Mouse (Mus musculus) midbrain, embryonic 15.5 days (tissue): ENCODE measurements around the gene Best1. TPM values are rescaled to one million over a fixed set of nuclear protein-coding genes. Genes with fewer than 3 reads are reported as not detected.

Experiments
- ATAC-seq: fragments of 200-750 bp; cut with Nextera tagmentation; replicated peaks from 2 replicates; pipeline ENCODE4 v1.8.0; 2017; ENCODE audit warnings: moderate TSS enrichment
- H3K27ac ChIP-seq: fragments of 300-500 bp; sonication (generic); 2 replicates; pipeline ENCODE4 v1.5.1; 2015; ENCODE audit warnings: mild to moderate bottlenecking, inconsistent platforms
- H3K27me3 ChIP-seq: fragments of 300-500 bp; sonication (generic); replicated peaks from 2 replicates; pipeline ENCODE4 v1.6.1; 2015; ENCODE audit warnings: inconsistent platforms
- H3K36me3 ChIP-seq: fragments of 300-500 bp; sonication (generic); replicated peaks from 2 replicates; pipeline ENCODE4 v1.6.1; 2015; ENCODE audit warnings: inconsistent platforms
- H3K4me1 ChIP-seq: fragments of 300-500 bp; sonication (generic); 2 replicates; pipeline ENCODE4 v1.6.1; 2015; ENCODE audit warnings: inconsistent platforms
- H3K4me2 ChIP-seq: fragments of 300-500 bp; sonication (generic); 2 replicates; pipeline ENCODE4 v1.6.1; 2015; ENCODE audit warnings: inconsistent platforms, mild to moderate bottlenecking, moderate library complexity
- H3K4me3 ChIP-seq: fragments of 300-500 bp; sonication (generic); 2 replicates; pipeline ENCODE4 v1.5.1; 2015; ENCODE audit warnings: mild to moderate bottlenecking, inconsistent platforms
- H3K9ac ChIP-seq: fragments of 300-500 bp; sonication (generic); 2 replicates; pipeline ENCODE4 v1.6.1; 2015; ENCODE audit warnings: mild to moderate bottlenecking, inconsistent platforms
- H3K9me3 ChIP-seq: fragments of 300-500 bp; sonication (generic); 2 replicates; pipeline ENCODE4 v1.6.1; 2016; ENCODE audit warnings: inconsistent platforms
- WGBS: fragments of 180-500 bp; shearing (Covaris S2); methylation state at CpG from one replicate; pipeline ENCODE4 v1.1.7; 2015; ENCODE audit warnings: mixed read lengths; 5-methylcytosine and 5-hydroxymethylcytosine counted together
- polyA plus RNA-seq: library from polyadenylated mRNA; unstranded; fragments of >200 nt; fragmentation: Nextera tagmentation; extraction: Ambion mirVana; gene quantifications from 2 replicates; pipeline ENCODE4 v1.2.1, GENCODE M21; 2015

Best1 gene
- polyA plus RNA-seq, 1 experiment from 2014 or later, result 3.2 TPM

GRCm38 (mm10) chr19:9945800-9946564 lies 55.5 kb downstream of the Best1 start:
- no peaks in the 10 kb centered on the region for H3K36me3 ChIP-seq
- H3K4me1 ChIP-seq, result no peaks in the 10 kb centered on the region
- H3K27me3 ChIP-seq, result no peaks in the 10 kb centered on the region
- H3K9ac ChIP-seq, result no peak overlapping the region
- no peak overlapping the region for H3K27ac ChIP-seq
- no peak overlapping the region for H3K4me3 ChIP-seq
- ATAC-seq, result no peak
- no peaks in the 10 kb centered on the region for H3K9me3 ChIP-seq
- 92% methylated on average over 8 of the region's 8 CpGs for WGBS
- H3K4me2 ChIP-seq, result no peak overlapping the region

GRCm38 (mm10) chr19:9942539-9943533 lies 58.6 kb downstream of the Best1 start:
- no peak overlapping the region for H3K4me3 ChIP-seq
- H3K4me1 ChIP-seq, result no peaks in the 10 kb centered on the region
- no peak overlapping the region for H3K4me2 ChIP-seq
- H3K27me3 ChIP-seq, result no peaks in the 10 kb centered on the region
- H3K9ac ChIP-seq, result no peak overlapping the region
- ATAC-seq, result no peak
- H3K36me3 ChIP-seq, result no peaks in the 10 kb centered on the region
- H3K9me3 ChIP-seq, result no peaks in the 10 kb centered on the region
- H3K27ac ChIP-seq, result no peak overlapping the region
- 66% methylated on average over 10 of the region's 10 CpGs for WGBS

- ATAC-seq, result no peak
- Histone ChIP-seq H3K27ac (no peak overlapping the region), H3K4me2 (no peak overlapping the region), H3K36me3 (no peaks in the 10 kb centered on the region), H3K9ac (no peak overlapping the region), H3K4me1 (no peaks in the 10 kb centered on the region), H3K4me3 (no peak overlapping the region), H3K27me3 (no peaks in the 10 kb centered on the region), H3K9me3 (no peaks in the 10 kb centered on the region)
- 57% methylated on average over 1 of the region's 1 CpGs for WGBS
These were observed 59.6 kb downstream of the Best1 start for GRCm38 (mm10) chr19:9941809-9942208.

GRCm38 (mm10) chr19:9940903-9941302 lies 60.5 kb downstream of the Best1 start:
- no peak overlapping the region for H3K9ac ChIP-seq
- no peaks in the 10 kb centered on the region for H3K27me3 ChIP-seq
- H3K4me3 ChIP-seq, result no peak overlapping the region
- ATAC-seq, result no peak
- H3K9me3 ChIP-seq, result no peaks in the 10 kb centered on the region
- no peaks in the 10 kb centered on the region for H3K4me1 ChIP-seq
- no peak overlapping the region for H3K27ac ChIP-seq
- 8% methylated on average over 4 of the region's 4 CpGs for WGBS
- no peaks in the 10 kb centered on the region for H3K36me3 ChIP-seq
- no peak overlapping the region for H3K4me2 ChIP-seq

- ATAC-seq, result no peak
- Histone ChIP-seq H3K27me3 (no peaks in the 10 kb centered on the region), H3K4me2 (no peak overlapping the region), H3K9me3 (no peaks in the 10 kb centered on the region), H3K9ac (no peak overlapping the region), H3K36me3 (no peaks in the 10 kb centered on the region), H3K27ac (no peak overlapping the region), H3K4me1 (no peaks in the 10 kb centered on the region), H3K4me3 (no peak overlapping the region)
- WGBS, result 59% methylated on average over 7 of the region's 7 CpGs
These were observed 61.6 kb downstream of the Best1 start for GRCm38 (mm10) chr19:9939841-9940240.

GRCm38 (mm10) chr19:9938824-9939303 lies 62.6 kb downstream of the Best1 start:
- Histone ChIP-seq H3K9ac (no peak overlapping the region), H3K27ac (no peak overlapping the region), H3K36me3 (no peaks in the 10 kb centered on the region), H3K4me3 (no peak overlapping the region), H3K27me3 (no peaks in the 10 kb centered on the region), H3K4me1 (no peaks in the 10 kb centered on the region), H3K4me2 (no peak overlapping the region), H3K9me3 (no peaks in the 10 kb centered on the region)
- no peak for ATAC-seq
- WGBS, result 76% methylated on average over 13 of the region's 13 CpGs

- Histone ChIP-seq H3K4me1 (no peaks in the 10 kb centered on the region), H3K27ac (no peak overlapping the region), H3K4me2 (no peak overlapping the region), H3K27me3 (no peaks in the 10 kb centered on the region), H3K9me3 (no peaks in the 10 kb centered on the region), H3K36me3 (no peaks in the 10 kb centered on the region), H3K4me3 (no peak overlapping the region), H3K9ac (no peak overlapping the region)
- no peak for ATAC-seq
- WGBS, result 82% methylated on average over 6 of the region's 6 CpGs
These were observed 63.1 kb downstream of the Best1 start for GRCm38 (mm10) chr19:9938156-9938823.

- 63% methylated on average over 5 of the region's 5 CpGs for WGBS
- H3K4me1 ChIP-seq, result no peaks in the 10 kb centered on the region
- no peak for ATAC-seq
- no peaks in the 10 kb centered on the region for H3K9me3 ChIP-seq
- H3K9ac ChIP-seq, result no peak overlapping the region
- H3K27me3 ChIP-seq, result no peaks in the 10 kb centered on the region
- H3K27ac ChIP-seq, result no peak overlapping the region
- H3K4me2 ChIP-seq, result no peak overlapping the region
- H3K36me3 ChIP-seq, result no peaks in the 10 kb centered on the region
- H3K4me3 ChIP-seq, result no peak overlapping the region
These were observed 64.0 kb downstream of the Best1 start for GRCm38 (mm10) chr19:9937428-9937827.

- H3K9ac ChIP-seq, result no peak overlapping the region
- no peaks in the 10 kb centered on the region for H3K36me3 ChIP-seq
- no peaks in the 10 kb centered on the region for H3K27me3 ChIP-seq
- no peak overlapping the region for H3K27ac ChIP-seq
- no peak overlapping the region for H3K4me2 ChIP-seq
- ATAC-seq, result no peak
- no peaks in the 10 kb centered on the region for H3K4me1 ChIP-seq
- WGBS, result 80% methylated on average over 5 of the region's 5 CpGs
- no peaks in the 10 kb centered on the region for H3K9me3 ChIP-seq
- H3K4me3 ChIP-seq, result no peak overlapping the region
These were observed 64.9 kb downstream of the Best1 start for GRCm38 (mm10) chr19:9936579-9936978.

Other genes with a start within 250 kb of the Best1 start
- not detected in 2 replicates for gene Scgb2a2, start 154.1 kb downstream of the Best1 start, polyA plus RNA-seq
- gene Incenp, start 102.1 kb downstream of the Best1 start, polyA plus RNA-seq, result 29.6 and 30.2 TPM in 2 replicates
- 1,452 and 1,467 TPM in 2 replicates for gene Fth1, start 21.0 kb downstream of the Best1 start, polyA plus RNA-seq
- 24.5 and 29.2 TPM in 2 replicates for gene Rab3il1, start within 50 bp of the Best1 start, polyA plus RNA-seq
- gene Fads3, start 39.9 kb upstream of the Best1 start, polyA plus RNA-seq, result 25.8 and 27.1 TPM in 2 replicates
- gene Fads2, start 100.1 kb upstream of the Best1 start, polyA plus RNA-seq, result 215 and 222 TPM in 2 replicates
- gene Fads1, start 181.3 kb upstream of the Best1 start, polyA plus RNA-seq, result 175 and 182 TPM in 2 replicates
- gene Tmem258, start 202.4 kb upstream of the Best1 start, polyA plus RNA-seq, result 324 and 334 TPM in 2 replicates
- gene Fen1, start 202.5 kb upstream of the Best1 start, polyA plus RNA-seq, result 25.5 and 27.8 TPM in 2 replicates
- gene Myrf, start 239.1 kb upstream of the Best1 start, polyA plus RNA-seq, result 0.62 and 0.79 TPM in 2 replicates